Mouse (Mus musculus) small intestine, adult 2 months (tissue): ENCODE results near the gene Anln.

Experiments used
- CTCF ChIP-seq: fragments of 200-500 bp; IDR thresholded peaks from 2 replicates; pipeline ENCODE4 v1.5.1; 2012; ENCODE audit warnings: low read depth, mild to moderate bottlenecking, control low read depth, inconsistent platforms, low read length, moderate library complexity, mixed read lengths; ENCODE audit not compliant: insufficient replicate concordance, insufficient read length; ENCODE audit errors: extremely low read depth
- POLR2A ChIP-seq: fragments of 200-500 bp; IDR thresholded peaks from 2 replicates; pipeline ENCODE4 v1.6.1; 2012; ENCODE audit warnings: low read depth, mild to moderate bottlenecking, control low read depth, inconsistent platforms, low read length, moderate library complexity

GRCm38 (mm10) chr9:22402976-22403375 lies 14.0 kb upstream of the Anln start:
- TF ChIP-seq CTCF (no peak), POLR2A (no peak)
